Mouse (Mus musculus): ENCODE data around the gene Aqp6. TPM values are rescaled to one million over a fixed set of nuclear protein-coding genes. Genes with fewer than 3 reads are reported as not detected.

The Aqp6 gene
- polyA plus RNA-seq, 1 experiment from 2014 or later, result not detected

DNA sequence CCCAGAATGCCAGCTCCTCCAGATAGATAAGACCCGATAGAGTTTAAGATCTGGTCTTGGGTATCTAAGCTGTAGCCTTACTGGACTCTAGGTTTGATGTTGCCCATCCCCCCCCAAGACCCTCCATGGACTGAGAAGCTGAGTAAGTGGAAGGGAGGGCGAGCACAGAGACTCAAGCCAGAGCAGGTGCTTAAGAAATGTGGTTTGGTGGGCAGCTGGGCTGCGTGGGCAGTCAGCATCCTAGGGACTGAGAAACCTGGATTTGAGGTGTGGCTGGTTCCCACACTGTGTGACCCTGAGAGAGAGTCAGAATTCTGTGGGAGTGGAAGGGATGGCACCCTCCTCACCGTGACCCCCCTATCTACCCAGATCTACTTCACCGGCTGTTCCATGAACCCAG, 8.3 kb upstream of the Aqp6 start:
- Histone ChIP-seq H3K4me2 (ENCODE audit: low read depth, low read length) (no peak overlapping the region), H3K27ac (ENCODE audit: low read length) (no peak overlapping the region), H3K9ac (ENCODE audit: low read length) (no peak overlapping the region), H3K4me1 (replicated peaks; ENCODE audit: control insufficient read depth, insufficient read depth, low read length) (peaks cover 13% of the 10 kb centered on the region), H3K9me3 (ENCODE audit: control insufficient read depth, low read length) (no peaks in the 10 kb centered on the region), H3K27me3 (ENCODE audit: control insufficient read depth, insufficient read depth, low read depth, low read length) (peaks cover 80% of the 10 kb centered on the region), H3K4me3 (ENCODE audit: low read length) (no peak overlapping the region), H3K36me3 (ENCODE audit: control insufficient read depth, insufficient read depth, low read length) (no peaks in the 10 kb centered on the region)
- no peak for ATAC-seq (ENCODE audit: low read depth)
- 81% methylated on average over 5 of the region's 5 CpGs for WGBS

- Histone ChIP-seq H3K27ac (ENCODE audit: low read length) (no peak overlapping the region), H3K9me3 (ENCODE audit: control insufficient read depth, low read length) (no peaks in the 10 kb centered on the region), H3K4me1 (replicated peaks; ENCODE audit: control insufficient read depth, insufficient read depth, low read length) (peaks cover 13% of the 10 kb centered on the region), H3K4me3 (ENCODE audit: low read length) (no peak overlapping the region), H3K9ac (ENCODE audit: low read length) (no peak overlapping the region), H3K27me3 (ENCODE audit: control insufficient read depth, insufficient read depth, low read depth, low read length) (peaks cover 62% of the 10 kb centered on the region), H3K4me2 (ENCODE audit: low read depth, low read length) (no peak overlapping the region), H3K36me3 (ENCODE audit: control insufficient read depth, insufficient read depth, low read length) (no peaks in the 10 kb centered on the region)
- peak; percentile 36; the same call in 1 of the 2 replicates for ATAC-seq (ENCODE audit: low read depth)
- 56% methylated on average over 10 of the region's 10 CpGs for WGBS
Observed at GRCm38 (mm10) chr15:99594951-99595350, 6.2 kb upstream of the Aqp6 start.

GRCm38 (mm10) chr15:99596056-99596687, 5.0 kb upstream of the Aqp6 start:
- under 1% methylated on average over 7 of the region's 7 CpGs for WGBS
- Histone ChIP-seq H3K4me1 (replicated peaks; ENCODE audit: control insufficient read depth, insufficient read depth, low read length) (peaks cover 9% of the 10 kb centered on the region), H3K9me3 (ENCODE audit: control insufficient read depth, low read length) (no peaks in the 10 kb centered on the region), H3K4me3 (ENCODE audit: low read length) (no peak overlapping the region), H3K27me3 (ENCODE audit: control insufficient read depth, insufficient read depth, low read depth, low read length) (peaks cover 58% of the 10 kb centered on the region), H3K4me2 (ENCODE audit: low read depth, low read length) (no peak overlapping the region), H3K27ac (ENCODE audit: low read length) (no peak overlapping the region), H3K36me3 (ENCODE audit: control insufficient read depth, insufficient read depth, low read length) (no peaks in the 10 kb centered on the region), H3K9ac (ENCODE audit: low read length) (no peak overlapping the region)
- peak; percentile 80 for ATAC-seq (ENCODE audit: low read depth)

GRCm38 (mm10) chr15:99596841-99597240, 4.4 kb upstream of the Aqp6 start:
- Histone ChIP-seq H3K27ac (ENCODE audit: low read length) (no peak overlapping the region), H3K9ac (ENCODE audit: low read length) (no peak overlapping the region), H3K9me3 (ENCODE audit: control insufficient read depth, low read length) (no peaks in the 10 kb centered on the region), H3K27me3 (ENCODE audit: control insufficient read depth, insufficient read depth, low read depth, low read length) (peaks cover 51% of the 10 kb centered on the region), H3K36me3 (ENCODE audit: control insufficient read depth, insufficient read depth, low read length) (no peaks in the 10 kb centered on the region), H3K4me1 (replicated peaks; ENCODE audit: control insufficient read depth, insufficient read depth, low read length) (peaks cover 9% of the 10 kb centered on the region), H3K4me3 (ENCODE audit: low read length) (no peak overlapping the region), H3K4me2 (ENCODE audit: low read depth, low read length) (no peak overlapping the region)
- WGBS, result 46% methylated on average over 7 of the region's 7 CpGs
- ATAC-seq (ENCODE audit: low read depth), result no peak

- Histone ChIP-seq H3K9ac (ENCODE audit: low read length) (no peak overlapping the region), H3K9me3 (ENCODE audit: control insufficient read depth, low read length) (no peaks in the 10 kb centered on the region), H3K4me2 (ENCODE audit: low read depth, low read length) (no peak overlapping the region), H3K4me1 (replicated peaks; ENCODE audit: control insufficient read depth, insufficient read depth, low read length) (peaks cover 9% of the 10 kb centered on the region), H3K27ac (ENCODE audit: low read length) (no peak overlapping the region), H3K4me3 (ENCODE audit: low read length) (no peak overlapping the region), H3K27me3 (ENCODE audit: control insufficient read depth, insufficient read depth, low read depth, low read length) (peaks cover 44% of the 10 kb centered on the region), H3K36me3 (ENCODE audit: control insufficient read depth, insufficient read depth, low read length) (no peaks in the 10 kb centered on the region)
- no peak for ATAC-seq (ENCODE audit: low read depth)
- 44% methylated on average over 8 of the region's 8 CpGs for WGBS
Observed at GRCm38 (mm10) chr15:99597596-99597995, 3.6 kb upstream of the Aqp6 start.

DNA sequence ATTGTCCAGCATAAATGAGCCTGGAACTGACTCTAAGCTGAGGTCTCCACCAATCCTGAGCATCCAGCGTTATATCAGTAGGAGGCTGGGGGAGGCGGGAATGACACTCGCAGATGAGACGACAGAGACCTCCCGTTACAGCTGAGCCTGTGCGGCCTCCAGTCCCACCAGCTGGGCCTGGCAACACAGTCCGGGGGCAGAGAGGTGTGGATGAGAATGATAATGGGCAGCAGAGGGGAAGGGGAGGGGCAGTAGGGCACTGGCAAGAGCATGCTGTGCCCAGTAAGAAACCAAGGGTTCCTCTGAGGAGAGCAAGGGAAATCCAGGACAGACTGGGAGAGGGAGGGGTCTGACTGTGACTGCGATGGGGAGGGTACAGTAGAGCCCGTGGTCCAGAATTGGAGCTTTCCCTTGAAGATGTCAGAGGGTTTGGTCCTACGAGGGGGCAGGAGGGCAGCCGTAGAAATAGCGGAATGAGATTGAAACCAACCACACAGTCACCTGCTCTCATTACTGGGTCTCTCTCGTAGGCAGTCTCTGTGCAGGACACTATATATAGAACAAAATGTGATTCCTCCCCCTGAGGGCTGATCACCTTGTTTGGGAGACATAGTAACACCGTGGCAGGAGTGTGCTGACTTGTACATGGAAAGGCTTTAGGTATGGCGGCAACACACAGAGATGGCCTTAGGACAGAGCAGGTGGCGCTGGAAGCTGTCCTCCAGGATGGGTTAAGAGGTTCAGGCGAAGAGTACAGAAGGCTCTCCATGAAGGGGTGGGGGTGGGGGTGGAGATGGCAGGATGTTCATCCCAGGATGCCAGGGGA, 1.7 kb upstream of the Aqp6 start:
- Histone ChIP-seq H3K4me1 (replicated peaks; ENCODE audit: control insufficient read depth, insufficient read depth, low read length) (peaks cover 11% of the 10 kb centered on the region), H3K9ac (ENCODE audit: low read length) (no peak overlapping the region), H3K4me2 (ENCODE audit: low read depth, low read length) (no peak overlapping the region), H3K27me3 (ENCODE audit: control insufficient read depth, insufficient read depth, low read depth, low read length) (peaks cover 25% of the 10 kb centered on the region; the same call in 1 of the 2 replicates), H3K9me3 (ENCODE audit: control insufficient read depth, low read length) (no peaks in the 10 kb centered on the region), H3K27ac (ENCODE audit: low read length) (no peak overlapping the region), H3K4me3 (ENCODE audit: low read length) (no peak overlapping the region), H3K36me3 (ENCODE audit: control insufficient read depth, insufficient read depth, low read length) (no peaks in the 10 kb centered on the region)
- ATAC-seq (ENCODE audit: low read depth), result no peak
- 58% methylated on average over 17 of the region's 17 CpGs for WGBS

GRCm38 (mm10) chr15:99601823-99602120, 572 bp downstream of the Aqp6 start:
- H3K4me1 ChIP-seq (replicated peaks; ENCODE audit: control insufficient read depth, insufficient read depth, low read length), result peaks cover 2% of the 10 kb centered on the region; the same call in 1 of the 2 replicates
- no peak overlapping the region for H3K4me2 ChIP-seq (ENCODE audit: low read depth, low read length)
- H3K27ac ChIP-seq (ENCODE audit: low read length), result no peak overlapping the region
- H3K4me3 ChIP-seq (ENCODE audit: low read length), result no peak overlapping the region
- no peak for ATAC-seq (ENCODE audit: low read depth)
- H3K27me3 ChIP-seq (ENCODE audit: control insufficient read depth, insufficient read depth, low read depth, low read length), result peaks cover 14% of the 10 kb centered on the region; the same call in 1 of the 2 replicates
- H3K36me3 ChIP-seq (ENCODE audit: control insufficient read depth, insufficient read depth, low read length), result no peaks in the 10 kb centered on the region
- no peak overlapping the region for H3K9ac ChIP-seq (ENCODE audit: low read length)
- H3K9me3 ChIP-seq (ENCODE audit: control insufficient read depth, low read length), result no peaks in the 10 kb centered on the region
- 41% methylated on average over 5 of the region's 5 CpGs for WGBS

GRCm38 (mm10) chr15:99602206-99602820, 1.1 kb downstream of the Aqp6 start:
- H3K4me1 ChIP-seq (replicated peaks; ENCODE audit: control insufficient read depth, insufficient read depth, low read length), result peaks cover 2% of the 10 kb centered on the region; the same call in 1 of the 2 replicates
- no peak overlapping the region for H3K4me2 ChIP-seq (ENCODE audit: low read depth, low read length)
- 77% methylated on average over 17 of the region's 17 CpGs for WGBS
- no peak overlapping the region for H3K27ac ChIP-seq (ENCODE audit: low read length)
- no peak overlapping the region for H3K9ac ChIP-seq (ENCODE audit: low read length)
- ATAC-seq (ENCODE audit: low read depth), result no peak
- H3K27me3 ChIP-seq (ENCODE audit: control insufficient read depth, insufficient read depth, low read depth, low read length), result peaks cover 13% of the 10 kb centered on the region; the same call in 1 of the 2 replicates
- H3K36me3 ChIP-seq (ENCODE audit: control insufficient read depth, insufficient read depth, low read length), result no peaks in the 10 kb centered on the region
- no peak overlapping the region for H3K4me3 ChIP-seq (ENCODE audit: low read length)
- no peaks in the 10 kb centered on the region for H3K9me3 ChIP-seq (ENCODE audit: control insufficient read depth, low read length)

DNA sequence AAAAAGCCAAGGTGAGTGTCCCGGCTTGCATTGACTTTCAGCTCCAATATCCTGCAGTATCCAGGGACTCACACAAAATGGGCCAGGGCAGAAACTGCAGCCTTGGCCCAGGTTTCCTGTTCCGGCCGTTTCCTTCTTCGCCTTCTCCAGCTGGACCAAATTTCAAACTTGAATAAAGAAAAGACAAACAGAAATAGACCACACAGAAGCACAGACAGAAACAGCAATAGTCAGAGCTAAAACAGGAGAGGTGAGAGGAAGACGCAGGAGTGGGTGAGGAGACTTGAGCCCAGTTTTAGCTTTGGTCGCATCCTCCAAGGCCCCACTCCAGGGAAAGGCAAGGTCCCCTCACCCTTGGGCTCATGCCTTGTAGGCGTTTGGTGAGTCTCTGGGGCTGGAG, 2.0 kb downstream of the Aqp6 start:
- peaks cover 11% of the 10 kb centered on the region; the same call in 1 of the 2 replicates for H3K27me3 ChIP-seq (ENCODE audit: control insufficient read depth, insufficient read depth, low read depth, low read length)
- 71% methylated on average over 7 of the region's 7 CpGs for WGBS

More for the DNA sequence above, 2.0 kb downstream of the Aqp6 start:
- H3K4me2 ChIP-seq (ENCODE audit: low read depth, low read length), result no peak overlapping the region
- no peaks in the 10 kb centered on the region for H3K36me3 ChIP-seq (ENCODE audit: control insufficient read depth, insufficient read depth, low read length)
- no peak for ATAC-seq (ENCODE audit: low read depth)
- no peaks in the 10 kb centered on the region for H3K9me3 ChIP-seq (ENCODE audit: control insufficient read depth, low read length)
- peaks cover 2% of the 10 kb centered on the region; the same call in 1 of the 2 replicates for H3K4me1 ChIP-seq (replicated peaks; ENCODE audit: control insufficient read depth, insufficient read depth, low read length)
- H3K9ac ChIP-seq (ENCODE audit: low read length), result no peak overlapping the region
- no peak overlapping the region for H3K4me3 ChIP-seq (ENCODE audit: low read length)
- no peak overlapping the region for H3K27ac ChIP-seq (ENCODE audit: low read length)
